Mouse (Mus musculus): Measurements from ENCODE around the gene Cntfr. TPM values are rescaled to one million over a fixed set of nuclear protein-coding genes. Genes with fewer than 3 reads are reported as not detected.
A peak's percentile ranks its signal among the peaks of the same experiment; 100 is the strongest.

Gene Cntfr
- polyA plus RNA-seq, 1 experiment: 3.0 TPM

- Histone ChIP-seq H3K27ac (ENCODE audit: control insufficient read depth, insufficient read depth, low read length) (no peak overlapping the region), H3K36me3 (ENCODE audit: control insufficient read depth, insufficient read depth, low read length) (no peaks in the 10 kb centered on the region), H3K4me3 (ENCODE audit: control insufficient read depth, insufficient read depth, low read length) (no peak overlapping the region), H3K27me3 (ENCODE audit: control insufficient read depth, insufficient read depth, low read length) (no peaks in the 10 kb centered on the region), H3K4me1 (replicated peaks; ENCODE audit: control insufficient read depth, insufficient read depth, low read length) (peaks cover 11% of the 10 kb centered on the region)
- DNase-seq: no peak
- WGBS: 92% methylated on average over 1 of the region's 1 CpGs
- TF ChIP-seq CTCF (IDR thresholded peaks at IDR 0.05; ENCODE audit: borderline replicate concordance, control insufficient read depth, extremely low read depth, insufficient read depth, low read length, poor library complexity) (no peak), POLR2A (IDR thresholded peaks at IDR 0.05; ENCODE audit: control insufficient read depth, extremely low read depth, insufficient read depth, low read length, poor library complexity) (no peak)
These were observed 41.3 kb upstream of the Cntfr start for GRCm38 (mm10) chr4:41738256-41738603.

GRCm38 (mm10) chr4:41737602-41738255, 40.8 kb upstream of the Cntfr start:
- no peaks in the 10 kb centered on the region for H3K36me3 ChIP-seq (ENCODE audit: control insufficient read depth, insufficient read depth, low read length)
- DNase-seq: peak; percentile 82
- TF ChIP-seq POLR2A (IDR thresholded peaks at IDR 0.05; ENCODE audit: control insufficient read depth, extremely low read depth, insufficient read depth, low read length, poor library complexity): no peak
- TF ChIP-seq CTCF (IDR thresholded peaks at IDR 0.05; ENCODE audit: borderline replicate concordance, control insufficient read depth, extremely low read depth, insufficient read depth, low read length, poor library complexity): peak; percentile 63; the same call in 1 of the 2 replicates
- 42% methylated on average over 8 of the region's 8 CpGs for WGBS
- no peak overlapping the region for H3K4me3 ChIP-seq (ENCODE audit: control insufficient read depth, insufficient read depth, low read length)
- H3K27ac ChIP-seq (ENCODE audit: control insufficient read depth, insufficient read depth, low read length): no peak overlapping the region
- H3K4me1 ChIP-seq (replicated peaks; ENCODE audit: control insufficient read depth, insufficient read depth, low read length): peaks cover 11% of the 10 kb centered on the region
- no peaks in the 10 kb centered on the region; the same call in 1 of the 2 replicates for H3K27me3 ChIP-seq (ENCODE audit: control insufficient read depth, insufficient read depth, low read length)

GRCm38 (mm10) chr4:41731052-41731765, 34.3 kb upstream of the Cntfr start, which contains the start of gene Arid3c:
Gene Arid3c (minus strand): TSS chr4:41731142.
- peak; percentile 65 for DNase-seq
- H3K27ac ChIP-seq (ENCODE audit: control insufficient read depth, insufficient read depth, low read length): no peak within 1 kb of the TSS
- WGBS: 2% methylated on average over 50 of the region's 50 CpGs
- no peaks in the 10 kb centered on the region; the same call in 1 of the 2 replicates for H3K4me1 ChIP-seq (replicated peaks; ENCODE audit: control insufficient read depth, insufficient read depth, low read length)
- peaks cover 17% of the 10 kb centered on the region for H3K27me3 ChIP-seq (ENCODE audit: control insufficient read depth, insufficient read depth, low read length)
- no peak for TF ChIP-seq POLR2A (IDR thresholded peaks at IDR 0.05; ENCODE audit: control insufficient read depth, extremely low read depth, insufficient read depth, low read length, poor library complexity)
- TF ChIP-seq CTCF (IDR thresholded peaks at IDR 0.05; ENCODE audit: borderline replicate concordance, control insufficient read depth, extremely low read depth, insufficient read depth, low read length, poor library complexity): no peak
- H3K36me3 ChIP-seq (ENCODE audit: control insufficient read depth, insufficient read depth, low read length): no peaks in the 10 kb centered on the region
- peak within 1 kb of the TSS; percentile 3; the same call in 1 of the 2 replicates for H3K4me3 ChIP-seq (ENCODE audit: control insufficient read depth, insufficient read depth, low read length)

GRCm38 (mm10) chr4:41726826-41727621, 30.1 kb upstream of the Cntfr start:
- H3K36me3 ChIP-seq (ENCODE audit: control insufficient read depth, insufficient read depth, low read length): no peaks in the 10 kb centered on the region
- 39% methylated on average over 20 of the region's 20 CpGs for WGBS
- peaks cover 29% of the 10 kb centered on the region for H3K27me3 ChIP-seq (ENCODE audit: control insufficient read depth, insufficient read depth, low read length)

GRCm38 (mm10) chr4:41722918-41723351, 26.0 kb upstream of the Cntfr start, which contains the start of gene Dctn3:
Gene Dctn3 (minus strand): TSS chr4:41723170.
- under 1% methylated on average over 27 of the region's 27 CpGs for WGBS
- H3K36me3 ChIP-seq (ENCODE audit: control insufficient read depth, insufficient read depth, low read length): peaks cover 15% of the 10 kb centered on the region
- peak within 1 kb of the TSS; percentile 97 for H3K4me3 ChIP-seq (ENCODE audit: control insufficient read depth, insufficient read depth, low read length)
- DNase-seq: peak; percentile 81
- H3K27ac ChIP-seq (ENCODE audit: control insufficient read depth, insufficient read depth, low read length): no peak within 1 kb of the TSS
- H3K4me1 ChIP-seq (replicated peaks; ENCODE audit: control insufficient read depth, insufficient read depth, low read length): no peaks in the 10 kb centered on the region; the same call in none of the 2 replicates
- TF ChIP-seq CTCF (IDR thresholded peaks at IDR 0.05; ENCODE audit: borderline replicate concordance, control insufficient read depth, extremely low read depth, insufficient read depth, low read length, poor library complexity) (0 out of 2 replicates have a peak, but pooled peaks have one; percentile 17), POLR2A (IDR thresholded peaks at IDR 0.05; ENCODE audit: control insufficient read depth, extremely low read depth, insufficient read depth, low read length, poor library complexity) (peak; percentile 84)
- peaks cover 16% of the 10 kb centered on the region for H3K27me3 ChIP-seq (ENCODE audit: control insufficient read depth, insufficient read depth, low read length)

More at GRCm38 (mm10) chr4:41726826-41727621, 30.1 kb upstream of the Cntfr start:
- TF ChIP-seq POLR2A (IDR thresholded peaks at IDR 0.05; ENCODE audit: control insufficient read depth, extremely low read depth, insufficient read depth, low read length, poor library complexity) (no peak), CTCF (IDR thresholded peaks at IDR 0.05; ENCODE audit: borderline replicate concordance, control insufficient read depth, extremely low read depth, insufficient read depth, low read length, poor library complexity) (no peak)
- Histone ChIP-seq H3K4me3 (ENCODE audit: control insufficient read depth, insufficient read depth, low read length) (no peak overlapping the region), H3K4me1 (replicated peaks; ENCODE audit: control insufficient read depth, insufficient read depth, low read length) (no peaks in the 10 kb centered on the region; the same call in none of the 2 replicates), H3K27ac (ENCODE audit: control insufficient read depth, insufficient read depth, low read length) (no peak overlapping the region)
- DNase-seq: no peak

GRCm38 (mm10) chr4:41716834-41717233, 19.9 kb upstream of the Cntfr start:
- WGBS: 96% methylated on average over 6 of the region's 6 CpGs
- H3K27ac ChIP-seq (ENCODE audit: control insufficient read depth, insufficient read depth, low read length): no peak overlapping the region
- DNase-seq: no peak
- peaks cover 19% of the 10 kb centered on the region for H3K4me1 ChIP-seq (replicated peaks; ENCODE audit: control insufficient read depth, insufficient read depth, low read length)
- no peaks in the 10 kb centered on the region for H3K27me3 ChIP-seq (ENCODE audit: control insufficient read depth, insufficient read depth, low read length)
- H3K36me3 ChIP-seq (ENCODE audit: control insufficient read depth, insufficient read depth, low read length): peaks cover 15% of the 10 kb centered on the region
- no peak overlapping the region for H3K4me3 ChIP-seq (ENCODE audit: control insufficient read depth, insufficient read depth, low read length)
- no peak for TF ChIP-seq POLR2A (IDR thresholded peaks at IDR 0.05; ENCODE audit: control insufficient read depth, extremely low read depth, insufficient read depth, low read length, poor library complexity)
- TF ChIP-seq CTCF (IDR thresholded peaks at IDR 0.05; ENCODE audit: borderline replicate concordance, control insufficient read depth, extremely low read depth, insufficient read depth, low read length, poor library complexity): no peak

Data from thymus, adult 2 months (tissue).